Mouse (Mus musculus) cerebellum, adult 2 months (tissue): ENCODE measurements at regions not wholly inside any gene's neighbourhood (a gene's known extent, or its start where the extent isn't known, plus 50 kb on each side); places are given as distances from the start of the nearest gene placed in this dataset.

Experiments used
- CTCF ChIP-seq: fragments of 200-500 bp; IDR thresholded peaks from 2 replicates; pipeline ENCODE4 v1.5.1; 2011; ENCODE audit warnings: low read depth, mild to moderate bottlenecking, control low read depth, low read length, moderate library complexity, borderline replicate concordance; ENCODE audit not compliant: insufficient read depth
- POLR2A ChIP-seq: fragments of 200-500 bp; IDR thresholded peaks from 2 replicates; pipeline ENCODE4 v1.6.1; 2011; ENCODE audit warnings: low read length, control low read depth, borderline replicate concordance; ENCODE audit not compliant: insufficient read depth

DNA sequence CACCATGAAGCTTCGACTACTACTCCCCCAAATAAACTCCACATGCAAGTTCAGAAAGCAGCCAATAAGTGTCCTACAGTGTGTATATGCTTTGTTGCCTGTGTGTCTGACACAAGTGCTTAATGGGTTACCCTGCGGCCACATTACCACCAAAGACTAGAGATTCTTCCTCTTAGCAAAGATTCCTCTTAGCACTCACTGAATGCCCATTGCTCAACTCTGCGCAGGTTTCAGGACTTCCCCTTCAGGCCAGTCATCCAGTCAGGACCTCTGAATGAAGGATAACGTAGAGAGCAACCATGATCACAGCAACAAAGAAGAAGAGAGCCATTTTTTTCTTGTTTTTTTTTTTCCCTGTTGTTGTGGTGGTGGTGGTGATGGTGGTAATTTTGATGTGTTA, 222.0 kb downstream of the Rpl36a-ps1 start:
- TF ChIP-seq POLR2A (no peak), CTCF (no peak)
